Mouse (Mus musculus) A20 (cell line): Measurements from ENCODE around the gene Catsperd.
A peak's percentile ranks its signal among the peaks of the same experiment; 100 is the strongest.

ENCODE experiments used
- DNase-seq: peaks from one replicate; pipeline ENCODE4 v3.0.0-alpha.2; 2011; ENCODE audit warnings: low read depth, low spot score

The Catsperd gene

DNA sequence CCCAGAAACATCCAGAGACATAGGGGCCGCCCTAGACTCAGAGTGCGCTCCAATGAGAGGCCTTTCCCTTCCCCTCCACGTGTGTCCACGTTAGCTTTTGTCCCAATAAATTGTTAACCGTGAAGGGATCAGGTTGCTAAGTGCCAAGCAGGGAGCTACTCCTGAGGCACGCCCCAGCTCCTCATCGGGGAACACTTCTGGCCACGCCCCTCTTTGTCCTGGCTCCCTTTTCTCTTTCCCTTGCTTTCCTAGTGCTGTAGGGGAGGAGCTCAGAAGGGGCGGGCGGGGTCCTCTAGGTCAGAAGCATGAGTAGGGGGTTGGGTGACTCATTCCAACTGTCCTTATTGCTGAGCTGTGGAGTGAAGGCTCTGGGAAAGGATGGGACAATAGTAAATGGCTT, 36.4 kb downstream of the Catsperd start:
- no peak for DNase-seq

DNA sequence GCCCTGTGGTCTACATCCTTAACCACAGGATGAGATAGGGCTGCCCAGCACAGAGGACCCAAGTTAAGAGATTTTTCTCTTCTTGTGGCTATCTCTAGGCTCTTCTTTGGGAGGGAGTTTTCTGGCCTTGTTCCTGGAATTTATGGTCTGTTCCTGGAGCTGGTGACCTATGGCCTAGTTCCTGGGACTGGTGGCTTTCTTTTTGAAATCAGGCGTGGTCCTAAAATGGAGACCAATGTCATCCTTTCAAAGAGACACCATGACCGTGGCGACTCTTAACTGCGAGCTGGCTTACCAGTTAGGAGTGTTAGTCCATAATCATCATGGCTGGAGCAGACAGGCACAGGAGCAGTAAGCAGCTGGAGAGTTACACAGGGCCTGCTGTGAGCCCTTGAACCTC, 38.4 kb downstream of the Catsperd start:
- no peak for DNase-seq

DNA sequence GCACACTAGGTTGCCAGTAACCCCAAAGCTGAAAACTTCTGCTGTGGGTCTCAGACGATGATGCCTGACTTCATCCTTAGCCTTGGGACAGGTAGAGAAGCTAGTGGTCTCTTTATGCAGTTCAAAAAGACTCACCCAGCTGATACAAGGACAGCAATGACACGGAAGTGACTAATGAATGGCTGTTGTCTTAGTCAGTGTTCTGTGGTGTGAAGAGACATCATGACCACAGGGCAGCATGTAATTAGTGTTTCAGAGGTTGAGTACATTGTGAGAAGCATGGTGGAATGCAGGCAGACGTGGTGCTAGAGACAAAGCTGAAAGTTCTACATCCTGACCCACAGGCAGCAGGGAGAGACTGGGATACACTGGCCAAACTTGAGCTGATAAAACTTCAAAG, 39.6 kb downstream of the Catsperd start:
- DNase-seq = no peak

DNA sequence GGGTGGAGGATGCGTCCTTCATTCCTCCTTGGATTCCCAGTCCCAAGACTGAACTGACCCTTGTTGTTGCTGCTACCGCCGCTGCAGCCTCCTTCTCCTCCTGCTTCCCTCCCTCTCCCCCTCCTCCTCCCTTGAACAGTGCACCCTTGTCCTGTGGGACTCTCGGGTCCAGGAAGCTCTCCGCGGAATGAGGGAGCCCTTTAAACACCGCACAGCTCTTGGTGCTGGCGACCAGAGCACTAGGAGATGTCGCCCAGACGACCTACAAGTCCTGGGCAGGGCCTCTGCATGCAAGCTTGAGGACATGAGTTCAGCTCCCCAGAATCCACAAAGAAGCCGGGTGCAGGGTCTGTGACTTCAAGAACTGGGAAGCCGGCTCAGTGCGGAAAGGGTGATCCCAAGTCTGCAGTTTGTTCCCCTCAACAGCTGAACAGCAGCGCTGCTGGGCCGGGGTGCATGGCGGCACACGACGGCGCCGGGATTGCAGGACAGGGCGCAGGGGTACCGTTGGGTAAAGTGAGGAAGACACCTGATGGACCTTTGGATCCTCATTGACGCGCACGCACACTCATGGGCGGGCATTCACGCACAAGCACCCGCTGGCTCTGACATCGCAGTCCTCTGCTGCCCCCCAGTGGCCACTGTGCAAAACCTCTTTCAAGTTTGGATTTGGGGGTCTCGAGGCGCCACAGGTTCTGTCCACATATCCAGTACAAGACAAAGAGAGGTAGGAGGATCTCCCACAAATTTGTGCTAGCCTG, 40.6 kb downstream of the Catsperd start:
- peak; percentile 81 for DNase-seq

DNA sequence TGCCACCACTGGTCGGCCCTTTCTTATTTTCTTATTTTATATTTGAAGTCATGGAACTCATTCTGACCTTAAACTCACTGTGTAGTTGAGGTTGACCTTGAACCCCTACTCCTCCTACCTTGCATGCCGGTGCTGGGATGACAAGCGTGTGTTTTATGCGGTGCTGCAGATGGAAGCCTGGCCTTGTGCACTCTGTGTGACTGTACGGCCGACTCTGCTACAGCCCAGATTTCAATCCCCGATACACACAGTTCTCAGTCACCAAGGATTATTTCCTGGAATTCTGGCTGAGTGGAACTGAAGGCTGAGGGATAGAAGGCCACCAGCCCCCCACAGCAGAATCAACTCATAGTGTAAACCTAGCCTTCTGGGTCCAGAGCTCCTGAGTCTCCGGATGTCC, 41.8 kb downstream of the Catsperd start:
- no peak for DNase-seq

DNA sequence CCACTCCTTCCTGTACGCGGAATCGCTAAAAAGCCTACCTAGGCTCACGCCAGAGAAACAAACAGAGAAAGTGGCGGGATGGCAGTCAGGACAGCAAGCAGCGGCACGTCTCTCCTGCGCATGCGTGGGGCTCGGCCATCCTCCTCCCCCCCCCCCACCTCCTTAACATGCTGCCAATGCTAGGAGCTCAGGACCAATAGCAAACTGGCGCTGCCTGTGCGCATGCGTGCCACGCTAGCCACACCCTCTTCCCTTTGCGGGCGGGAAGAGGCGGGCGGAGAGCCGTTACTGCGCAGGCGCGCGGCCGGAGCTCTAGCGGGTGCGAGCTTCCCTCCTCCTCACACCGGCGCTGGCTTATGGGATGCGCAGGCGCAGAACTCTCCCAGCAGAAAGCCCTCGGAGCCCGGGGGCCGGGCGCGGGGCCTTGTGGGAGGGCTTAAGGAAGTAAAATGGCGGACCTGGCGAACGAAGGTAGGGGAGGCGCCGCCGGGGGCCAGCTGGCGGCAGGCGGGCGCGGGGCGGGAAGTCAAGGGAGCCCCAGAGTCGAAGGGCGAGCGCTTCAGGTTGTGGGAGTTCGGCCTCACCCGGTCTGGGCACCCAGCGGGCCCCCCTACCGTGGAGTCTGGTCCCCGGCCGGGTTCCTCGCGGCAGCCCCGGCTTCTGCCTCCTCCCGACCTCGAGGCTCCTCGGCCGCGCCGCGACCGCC, 45.2 kb downstream of the Catsperd start, which contains the start of gene Ranbp3:
Gene Ranbp3 (plus strand): TSS at position 354 of the 706 bp plus-strand sequence.
- DNase-seq = peak; percentile 100

DNA sequence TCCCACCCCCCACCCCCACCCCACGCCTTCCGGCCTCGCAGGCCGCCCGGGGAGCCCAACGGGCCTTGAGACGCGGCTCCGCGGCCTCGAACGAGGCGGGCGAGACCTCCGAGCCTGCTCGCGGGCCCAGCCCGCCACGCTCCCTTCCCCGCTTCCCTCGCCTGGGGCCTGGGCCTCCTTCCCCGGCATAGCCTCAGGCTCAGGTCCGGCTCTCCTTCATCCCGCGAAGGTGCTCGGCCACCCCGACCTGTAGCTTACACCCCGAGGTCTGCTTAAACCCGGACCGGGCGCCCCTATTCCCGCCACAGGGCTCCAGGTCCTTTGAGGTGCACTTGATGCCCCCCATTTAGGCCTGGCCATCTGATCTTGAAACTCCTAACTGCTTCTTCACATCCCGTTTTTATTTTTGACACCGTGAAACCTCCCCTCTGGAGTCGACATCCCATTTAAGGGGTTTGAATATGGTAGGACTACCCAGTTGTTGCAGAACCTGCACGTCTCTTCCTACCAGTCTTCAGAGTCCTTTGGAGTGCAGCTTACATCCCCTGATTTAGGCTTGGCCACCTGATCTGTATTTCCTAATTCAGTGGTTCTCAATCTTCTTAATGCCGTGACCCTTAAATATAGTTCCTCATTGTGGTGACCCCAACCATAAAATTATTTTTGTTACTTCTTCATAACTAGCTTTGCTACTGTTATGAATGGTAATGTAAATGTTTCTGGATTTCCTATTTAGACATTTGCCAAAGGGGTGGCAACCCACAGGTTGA, 45.9 kb downstream of the Catsperd start:
- peak; percentile 42 for DNase-seq

DNA sequence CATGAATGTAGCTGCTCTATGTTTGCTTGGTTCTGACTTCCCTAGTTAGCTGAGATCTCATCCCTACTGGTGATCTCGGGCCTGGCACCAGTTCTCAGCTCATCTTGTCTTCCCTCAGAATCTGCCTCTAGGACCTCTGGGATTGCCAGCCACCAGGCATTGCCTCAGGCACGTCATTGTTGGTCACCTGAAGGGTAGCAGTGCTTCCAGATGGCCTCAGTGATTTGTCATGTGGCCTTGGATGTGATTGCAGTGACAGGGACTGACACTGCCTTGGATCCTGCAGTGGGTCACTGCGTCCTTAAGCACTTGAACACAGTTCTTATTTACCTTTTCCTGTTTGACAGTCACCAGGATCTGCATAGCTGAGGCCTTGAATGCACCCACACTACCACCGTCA, 53.8 kb downstream of the Catsperd start:
- no peak for DNase-seq

DNA sequence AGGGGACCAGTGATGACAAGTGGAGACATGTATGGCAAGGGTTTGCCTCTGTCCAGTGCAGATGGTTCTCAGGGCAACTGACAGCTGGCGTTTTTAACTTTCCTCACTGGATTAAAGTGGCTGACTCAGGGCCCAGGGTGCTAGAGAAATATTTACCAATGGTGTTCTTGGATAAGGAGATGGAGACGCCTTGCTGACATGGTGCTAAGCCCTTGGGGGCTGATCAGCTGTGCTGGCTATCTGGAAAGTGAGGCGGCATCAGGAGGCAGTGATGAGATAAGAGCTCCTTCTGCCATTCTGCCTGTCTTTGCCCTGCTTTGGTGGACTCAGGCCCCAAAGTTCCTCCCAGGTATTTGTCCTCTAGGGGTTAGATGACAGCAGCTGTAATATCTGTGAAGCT, 54.9 kb downstream of the Catsperd start:
- DNase-seq = no peak

DNA sequence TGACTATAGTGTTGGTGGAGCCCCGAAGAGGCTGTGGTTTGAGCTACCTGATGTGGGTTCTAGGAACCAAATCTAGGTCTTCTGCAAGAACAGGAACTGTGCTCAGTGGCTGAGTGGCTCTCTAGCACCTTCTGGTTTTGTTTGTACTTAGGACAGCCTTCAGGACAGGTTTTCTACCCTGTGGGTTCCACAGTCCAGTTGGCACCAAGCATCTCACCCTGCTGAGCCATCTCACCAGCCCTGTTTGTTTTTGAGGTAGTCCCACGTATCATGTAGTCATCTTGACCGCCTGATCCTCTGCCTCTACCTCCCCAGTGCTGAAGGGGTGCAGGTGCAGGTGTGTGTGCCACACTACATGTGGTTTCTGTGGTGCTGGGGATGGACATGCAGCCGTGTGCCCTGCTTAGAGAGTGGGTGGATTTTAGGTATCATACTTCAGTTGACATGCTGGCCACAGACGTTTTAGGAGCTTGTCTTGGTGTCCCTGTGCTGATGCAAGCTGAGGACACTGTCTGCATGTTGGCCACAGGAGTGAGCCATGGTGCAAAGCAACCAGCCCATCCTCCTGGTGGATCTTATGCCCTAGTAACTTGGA, 55.7 kb downstream of the Catsperd start:
- peak; percentile 64 for DNase-seq

DNA sequence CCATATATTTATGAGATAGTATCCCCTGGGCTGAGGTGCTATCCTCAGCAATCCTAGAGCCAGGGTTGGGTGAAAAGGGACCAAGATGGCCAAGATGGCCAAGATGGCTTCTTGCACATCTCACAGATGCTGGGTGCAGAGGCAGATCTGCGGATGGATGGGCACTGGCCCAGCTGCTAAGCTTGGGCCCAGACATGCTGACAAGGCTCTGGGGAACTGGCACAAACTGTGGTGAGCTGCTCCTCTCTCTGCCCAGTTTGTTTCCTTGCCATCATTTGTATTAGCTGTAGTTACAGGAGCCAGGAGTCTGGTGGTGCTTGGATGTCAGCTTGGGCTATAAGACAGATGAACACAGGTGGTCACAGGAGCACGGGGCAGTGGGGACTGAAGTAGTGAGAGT, 56.7 kb downstream of the Catsperd start:
- no peak for DNase-seq

DNA sequence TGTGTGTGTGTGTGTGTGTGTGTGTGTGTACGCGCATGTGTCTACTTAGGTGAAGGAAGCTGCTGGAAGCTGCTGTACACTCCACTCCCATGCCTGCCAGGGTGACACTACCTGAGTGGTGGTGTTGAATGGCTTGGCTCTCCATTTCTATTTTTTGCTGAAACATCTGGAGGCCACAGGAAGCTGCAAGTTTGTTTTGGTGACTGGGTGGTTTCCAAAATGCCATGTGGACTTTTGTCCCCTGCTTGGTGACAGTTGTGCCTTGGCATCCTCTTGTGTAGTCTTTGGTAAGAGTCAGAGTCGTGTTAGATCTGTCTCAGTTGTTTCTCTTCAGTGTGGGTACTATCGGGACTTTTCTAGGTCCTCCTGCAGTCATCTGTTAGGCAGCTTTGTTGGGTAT, 58.9 kb downstream of the Catsperd start:
- DNase-seq = peak; percentile 59

DNA sequence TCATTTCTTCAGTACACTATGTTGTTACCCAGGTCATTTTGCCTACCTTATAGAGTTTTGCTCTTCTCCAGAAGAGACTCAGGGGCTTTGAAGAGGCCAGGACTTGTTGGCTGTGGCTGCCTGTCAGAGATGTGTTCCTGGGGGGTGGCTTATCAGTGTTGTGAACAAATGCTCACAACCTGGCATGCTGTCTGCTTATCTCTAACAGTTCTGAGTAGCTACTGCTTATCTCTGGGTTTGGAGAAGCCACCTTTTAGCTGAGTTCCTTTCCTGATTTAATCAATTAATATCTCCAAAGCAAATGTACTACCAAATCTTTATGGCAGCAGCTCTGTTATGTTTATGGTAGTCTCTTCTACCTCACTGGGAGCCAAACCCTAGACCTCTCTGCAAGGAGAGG, 60.1 kb downstream of the Catsperd start:
- DNase-seq = no peak

DNA sequence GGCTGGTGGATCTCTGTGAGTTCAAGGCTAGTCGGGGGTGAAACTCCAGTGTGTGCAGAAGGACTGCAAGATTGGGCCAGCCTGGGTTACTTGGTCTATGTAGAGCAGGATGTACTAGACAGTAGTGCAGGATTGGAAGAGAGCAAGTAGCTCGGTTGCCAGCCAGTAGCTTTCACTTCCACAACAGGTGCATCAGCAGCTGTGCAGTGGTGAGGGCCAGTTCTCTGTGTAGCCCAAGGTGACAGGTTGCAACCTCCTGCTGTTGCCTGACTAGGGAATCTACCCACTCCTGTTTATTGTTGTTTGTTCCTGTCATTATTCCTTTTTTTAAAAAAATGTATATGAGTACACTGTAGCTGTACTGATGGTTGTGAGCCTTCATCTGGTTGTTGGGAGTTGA, 60.7 kb downstream of the Catsperd start:
- DNase-seq = peak; percentile 87

DNA sequence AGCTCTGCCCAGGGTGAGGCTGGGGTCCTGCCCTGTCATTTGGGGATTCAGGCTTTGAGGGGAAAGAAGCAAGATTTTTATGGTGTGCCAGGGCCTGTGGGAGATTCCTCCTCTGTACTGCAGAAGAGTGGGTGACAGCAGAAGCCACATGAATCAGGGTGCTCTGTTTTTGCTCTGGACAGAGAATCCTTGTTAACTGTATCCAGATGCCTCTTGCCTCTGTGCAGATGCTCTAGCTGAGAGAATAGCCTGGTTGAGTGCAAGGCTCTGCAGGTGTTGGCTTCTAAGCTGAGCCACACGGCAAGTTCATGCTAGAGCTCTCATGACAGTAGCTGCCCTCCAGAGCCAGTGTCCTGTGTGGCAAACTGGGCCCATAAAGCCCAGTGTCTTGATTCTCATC, 65.5 kb downstream of the Catsperd start:
- no peak for DNase-seq

DNA sequence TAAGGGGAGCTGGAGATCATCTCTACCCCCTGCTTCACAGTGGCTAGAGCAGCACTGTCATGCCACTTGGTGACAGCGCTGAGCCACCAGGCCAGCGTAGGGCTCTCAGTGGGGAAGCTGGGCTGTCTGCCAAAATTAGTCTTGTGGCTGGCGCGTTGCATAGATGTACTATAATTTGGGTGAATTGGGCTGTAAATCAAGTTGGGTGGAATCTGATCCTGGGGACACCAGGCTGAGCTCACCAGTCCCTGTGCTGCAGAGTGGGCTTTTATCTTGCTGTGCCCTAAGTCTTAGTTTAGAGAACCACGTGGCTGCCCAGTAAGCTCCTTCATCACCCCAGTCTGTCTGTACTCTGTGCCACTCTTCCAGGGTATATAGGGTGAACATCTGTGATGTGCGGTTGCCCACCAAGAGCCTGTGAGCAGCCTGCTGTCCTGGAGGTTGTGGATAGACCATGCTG, 65.9 kb downstream of the Catsperd start:
- no peak for DNase-seq

DNA sequence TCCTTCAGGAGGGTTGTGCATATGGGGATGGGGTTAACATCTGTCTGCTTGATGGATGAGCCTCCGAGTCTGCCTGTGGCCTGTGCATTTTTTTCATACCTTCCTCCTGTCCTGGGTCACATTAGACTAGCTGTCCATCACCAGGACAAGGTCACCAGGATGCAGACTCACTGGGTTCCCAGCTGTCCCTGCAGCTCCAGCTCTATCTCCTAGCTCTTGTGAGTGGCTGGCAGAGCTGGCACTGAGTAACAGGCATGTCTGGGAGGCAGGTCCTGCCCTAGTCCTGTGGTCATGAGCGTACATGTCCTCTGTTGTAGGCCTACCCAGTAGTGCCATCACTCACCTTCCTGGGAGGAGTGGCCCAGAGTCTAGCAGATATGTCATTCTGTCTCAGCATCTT, 72.5 kb downstream of the Catsperd start:
- no peak for DNase-seq

DNA sequence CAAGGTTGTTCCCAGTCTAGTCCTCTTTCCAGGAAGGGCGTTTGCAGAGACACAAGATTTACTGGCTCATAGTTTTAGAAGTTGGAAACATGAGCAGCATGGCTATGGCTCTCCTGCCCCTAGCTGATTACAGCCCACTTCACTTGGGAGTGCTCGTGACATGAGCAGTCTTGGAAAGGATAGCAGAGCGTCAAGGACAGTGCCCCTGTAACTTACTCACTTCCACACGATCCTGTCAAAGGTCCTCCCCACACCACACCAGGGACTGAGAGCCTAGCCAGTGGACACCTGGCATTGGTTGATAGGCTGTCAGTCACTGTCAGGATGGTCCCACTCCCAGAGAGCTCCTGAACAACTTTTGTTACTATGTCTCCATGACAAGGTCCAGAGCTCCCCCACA, 75.1 kb downstream of the Catsperd start:
- DNase-seq = no peak

DNA sequence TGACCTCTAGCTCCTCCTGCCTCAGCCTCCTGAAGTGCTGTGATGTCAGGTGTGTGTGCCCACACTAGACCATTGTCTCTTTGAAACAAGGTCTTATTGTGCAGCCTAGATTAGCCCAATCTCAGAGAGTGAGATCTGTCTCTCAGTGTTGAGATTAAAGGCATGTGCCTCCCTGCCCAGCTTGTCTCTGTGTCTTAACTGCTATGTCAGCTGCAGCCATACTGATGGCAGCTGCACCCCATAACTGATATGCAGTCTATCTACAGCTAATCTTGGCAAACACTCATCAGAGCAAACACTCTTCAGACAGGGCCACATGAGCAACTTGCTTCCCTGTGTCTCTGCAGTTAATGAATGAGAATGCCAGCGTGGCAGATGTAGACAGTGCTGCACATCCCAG, 78.6 kb downstream of the Catsperd start:
- DNase-seq = no peak

DNA sequence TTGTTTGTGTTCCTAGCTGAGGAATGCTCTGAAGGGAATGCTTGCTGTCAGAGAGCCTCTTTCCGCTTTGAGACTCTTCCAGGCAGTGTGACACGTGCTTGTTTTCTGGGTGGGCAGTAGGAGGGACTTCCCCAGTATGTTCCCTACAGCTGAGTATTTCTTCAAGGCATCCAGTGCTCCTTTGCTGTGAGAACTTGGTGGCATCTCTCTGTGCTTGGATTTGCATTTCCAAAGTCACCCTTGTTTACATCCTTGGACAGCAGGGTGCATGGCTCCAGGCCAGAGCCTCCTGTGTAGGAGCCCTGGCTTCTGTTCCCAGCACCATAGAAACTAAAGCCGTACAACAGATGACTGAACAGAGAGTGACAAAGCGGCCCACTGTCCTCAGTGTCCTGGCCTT, 80.7 kb downstream of the Catsperd start:
- DNase-seq = no peak

DNA sequence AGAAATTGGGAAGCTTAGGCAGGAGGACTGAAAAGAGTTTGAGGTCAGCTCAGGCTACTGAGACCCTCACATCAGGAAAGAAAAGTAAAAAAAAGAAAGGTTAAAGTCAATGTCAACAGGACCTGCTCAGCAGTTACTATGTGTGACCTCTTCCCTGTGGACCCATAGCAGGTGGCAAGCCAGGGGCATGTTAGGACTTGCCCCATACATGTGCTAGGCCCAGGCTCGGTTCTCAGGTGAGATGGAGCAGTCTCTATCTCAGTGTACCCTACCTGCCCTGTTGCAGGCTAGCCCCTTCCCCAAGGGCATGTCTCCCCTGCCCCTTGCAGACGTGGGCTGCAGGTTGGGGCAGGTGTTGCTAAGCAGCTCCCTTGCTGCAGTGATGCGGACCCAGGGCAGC, 81.8 kb downstream of the Catsperd start:
- DNase-seq = no peak
